Mouse (Mus musculus) lung, embryonic 15.5 days (tissue): ENCODE measurements around the gene Ssc5d. TPM values are rescaled to one million over a fixed set of nuclear protein-coding genes. Genes with fewer than 3 reads are reported as not detected.

Experiments
- ATAC-seq: fragments of 200-750 bp; cut with Nextera tagmentation; 2 replicates; pipeline ENCODE4 v1.8.0; 2017; ENCODE audit warnings: moderate number of reproducible peaks, borderline replicate concordance; ENCODE audit not compliant: low FRiP score, low TSS enrichment; ENCODE audit errors: extremely low read depth
- H3K27ac ChIP-seq: fragments of 300-500 bp; sonication (generic); 2 replicates; pipeline ENCODE4 v1.5.1; 2015; ENCODE audit warnings: moderate library complexity, mild to moderate bottlenecking, inconsistent platforms
- H3K27me3 ChIP-seq: fragments of 300-500 bp; sonication (generic); 2 replicates; pipeline ENCODE4 v1.6.1; 2015; ENCODE audit warnings: inconsistent platforms
- H3K36me3 ChIP-seq: fragments of 300-500 bp; sonication (generic); 2 replicates; pipeline ENCODE4 v1.6.1; 2015; ENCODE audit warnings: inconsistent platforms
- H3K4me1 ChIP-seq: fragments of 300-500 bp; sonication (generic); 2 replicates; pipeline ENCODE4 v1.6.1; 2015; ENCODE audit warnings: inconsistent platforms
- H3K4me2 ChIP-seq: fragments of 300-500 bp; sonication (generic); 2 replicates; pipeline ENCODE4 v1.6.1; 2015; ENCODE audit warnings: inconsistent platforms, mild to moderate bottlenecking, moderate library complexity
- H3K4me3 ChIP-seq: fragments of 300-500 bp; sonication (generic); 2 replicates; pipeline ENCODE4 v1.5.1; 2015; ENCODE audit warnings: mild to moderate bottlenecking, inconsistent platforms
- H3K9ac ChIP-seq: fragments of 300-500 bp; sonication (generic); 2 replicates; pipeline ENCODE4 v1.6.1; 2015; ENCODE audit warnings: inconsistent platforms
- H3K9me3 ChIP-seq: fragments of 300-500 bp; sonication (generic); 2 replicates; pipeline ENCODE4 v1.6.1; 2016; ENCODE audit warnings: inconsistent platforms
- WGBS: fragments of 180-500 bp; shearing (Covaris S2); methylation state at CpG from one replicate; pipeline ENCODE4 v1.1.7; 2015; 5-methylcytosine and 5-hydroxymethylcytosine counted together
- polyA plus RNA-seq: library from polyadenylated mRNA; unstranded; fragments of >200 nt; fragmentation: Nextera tagmentation; extraction: Ambion mirVana; gene quantifications from 2 replicates; pipeline ENCODE4 v1.2.1, GENCODE M21; 2015

The Ssc5d gene
- polyA plus RNA-seq, 1 experiment from 2014 or later, result 2.2 TPM

DNA sequence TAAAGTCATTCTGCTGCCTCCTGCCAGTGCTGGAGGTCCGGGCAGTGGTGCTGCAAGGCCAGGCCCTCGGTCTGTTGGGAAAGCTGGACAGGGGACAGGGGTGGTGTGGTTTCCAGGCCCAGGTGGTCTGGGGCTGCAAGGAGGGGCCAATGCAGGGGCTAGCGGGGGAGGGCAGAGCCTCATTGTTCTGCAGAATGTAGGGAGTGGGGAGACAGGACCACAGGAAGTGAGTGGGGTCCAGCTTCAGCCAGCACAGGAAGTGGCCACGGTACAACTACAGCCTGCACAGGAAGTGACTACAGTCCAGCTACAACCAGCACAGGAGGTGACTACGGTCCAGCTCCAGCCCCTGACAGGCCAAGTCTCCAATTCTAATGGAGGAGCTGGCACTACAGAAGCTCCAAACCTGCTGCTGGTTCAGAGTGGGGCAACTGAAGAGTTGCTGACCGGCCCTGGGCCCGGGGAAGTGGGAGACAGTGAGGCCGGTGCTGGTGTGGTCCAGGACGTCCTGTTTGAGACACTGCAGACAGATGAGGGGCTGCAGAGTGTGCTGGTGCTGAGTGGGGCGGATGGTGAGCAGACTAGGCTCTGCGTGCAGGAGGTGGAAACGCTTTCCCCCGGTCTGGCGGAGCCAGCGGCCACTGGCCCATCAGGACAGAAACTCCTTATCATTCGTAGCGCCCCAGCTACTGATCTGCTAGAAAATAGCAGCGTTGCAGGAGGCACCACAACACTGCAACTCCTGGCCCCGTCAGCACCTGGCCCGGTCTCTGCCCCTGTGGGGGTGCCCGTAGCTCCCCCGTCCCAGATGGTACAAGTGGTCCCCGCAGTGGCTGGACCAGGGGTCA, 4.4 kb upstream of the Ssc5d start:
- H3K4me3 ChIP-seq, result no peak overlapping the region
- ATAC-seq, result no peak
- H3K27ac ChIP-seq, result peak overlapping the region; percentile 70
- H3K4me1 ChIP-seq, result peaks cover 57% of the 10 kb centered on the region
- 54% methylated on average over 23 of the region's 23 CpGs for WGBS
- H3K9ac ChIP-seq, result no peak overlapping the region
- H3K36me3 ChIP-seq, result peaks cover 27% of the 10 kb centered on the region
- H3K4me2 ChIP-seq, result peak overlapping the region; percentile 12; the same call in 1 of the 2 replicates
- no peaks in the 10 kb centered on the region for H3K27me3 ChIP-seq
- H3K9me3 ChIP-seq, result no peaks in the 10 kb centered on the region

DNA sequence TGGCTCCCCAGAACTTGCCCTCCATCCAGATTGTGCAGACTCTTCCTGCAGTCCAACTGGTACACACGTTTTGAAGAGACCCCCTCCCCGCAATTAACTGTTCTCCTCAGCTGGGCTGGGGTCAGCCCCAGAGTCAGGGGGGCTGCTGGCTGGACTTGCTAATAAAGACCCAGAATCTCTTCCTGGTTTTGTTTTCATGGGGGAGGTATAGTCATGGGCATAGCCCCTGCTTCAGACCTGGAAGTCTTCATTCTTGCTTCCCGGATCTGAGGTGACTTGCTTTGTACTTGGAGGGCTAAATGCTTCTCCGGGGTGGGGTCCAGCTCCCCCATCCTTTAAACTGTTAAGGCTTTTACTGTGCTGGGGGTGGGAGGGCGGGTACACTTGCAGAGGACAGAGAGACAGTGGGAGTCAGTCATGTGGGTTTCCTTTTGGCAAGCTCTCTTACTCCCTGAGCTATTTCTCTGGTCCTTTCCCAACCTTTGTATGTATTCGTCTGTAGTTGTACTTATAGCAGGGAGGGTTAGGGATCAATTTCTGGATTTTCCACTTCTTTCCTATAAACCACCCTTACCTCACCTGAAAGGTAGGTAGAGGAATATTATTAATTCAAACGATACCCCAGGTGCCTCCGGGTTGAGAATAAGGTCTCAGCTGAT, 3.6 kb upstream of the Ssc5d start, which contains the start of gene Nat14:
TSS of gene Nat14 (plus strand) at position 205 of the 659 bp plus-strand sequence.
- peak within 1 kb of the TSS; percentile 70 for H3K27ac ChIP-seq
- no peak for ATAC-seq
- peak within 1 kb of the TSS; percentile 32 for H3K9ac ChIP-seq
- peaks cover 57% of the 10 kb centered on the region for H3K4me1 ChIP-seq
- 30% methylated on average over 8 of the region's 8 CpGs for WGBS
- peak within 1 kb of the TSS; percentile 30 for H3K4me3 ChIP-seq
- H3K9me3 ChIP-seq, result no peaks in the 10 kb centered on the region
- H3K27me3 ChIP-seq, result no peaks in the 10 kb centered on the region
- peaks cover 27% of the 10 kb centered on the region for H3K36me3 ChIP-seq
- H3K4me2 ChIP-seq, result peak within 1 kb of the TSS; percentile 65

DNA sequence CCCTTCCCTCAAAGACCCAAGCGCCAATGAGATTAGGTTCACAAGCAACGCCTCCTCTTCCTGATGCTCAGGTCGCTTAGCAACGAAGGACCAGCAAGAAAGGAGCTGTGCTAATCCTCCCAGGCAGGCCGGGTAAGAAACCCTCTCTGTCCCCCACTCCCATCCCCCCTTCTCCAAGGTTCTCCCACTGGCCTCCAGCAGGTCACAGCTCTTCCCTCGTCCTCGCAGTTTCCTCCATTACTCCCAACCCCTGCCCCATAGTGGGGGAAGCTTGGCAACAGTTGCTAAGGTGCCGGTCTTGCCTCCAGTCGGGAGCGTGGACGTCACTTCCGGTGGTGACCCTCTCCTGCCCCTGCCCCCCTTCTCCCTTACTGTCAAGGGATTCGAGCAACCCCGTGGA, 3.1 kb upstream of the Ssc5d start:
- Histone ChIP-seq H3K9ac (peak overlapping the region; percentile 32), H3K9me3 (no peaks in the 10 kb centered on the region)

GRCm38 (mm10) chr7:4922931-4923565, 2.5 kb upstream of the Ssc5d start:
- Histone ChIP-seq H3K27me3 (no peaks in the 10 kb centered on the region), H3K4me2 (peak overlapping the region; percentile 65), H3K4me1 (peaks cover 66% of the 10 kb centered on the region), H3K4me3 (peak overlapping the region; percentile 30), H3K36me3 (peaks cover 27% of the 10 kb centered on the region), H3K9ac (peak overlapping the region; percentile 32), H3K27ac (peak overlapping the region; percentile 92), H3K9me3 (no peaks in the 10 kb centered on the region)
- 1% methylated on average over 14 of the region's 14 CpGs for WGBS
- no peak for ATAC-seq

More for the DNA sequence above, 3.1 kb upstream of the Ssc5d start:
- 1% methylated on average over 14 of the region's 14 CpGs for WGBS
- H3K27me3 ChIP-seq, result no peaks in the 10 kb centered on the region
- no peak for ATAC-seq
- H3K4me2 ChIP-seq, result peak overlapping the region; percentile 65
- peak overlapping the region; percentile 30 for H3K4me3 ChIP-seq
- peaks cover 60% of the 10 kb centered on the region for H3K4me1 ChIP-seq
- peaks cover 27% of the 10 kb centered on the region for H3K36me3 ChIP-seq
- no peak overlapping the region for H3K27ac ChIP-seq

DNA sequence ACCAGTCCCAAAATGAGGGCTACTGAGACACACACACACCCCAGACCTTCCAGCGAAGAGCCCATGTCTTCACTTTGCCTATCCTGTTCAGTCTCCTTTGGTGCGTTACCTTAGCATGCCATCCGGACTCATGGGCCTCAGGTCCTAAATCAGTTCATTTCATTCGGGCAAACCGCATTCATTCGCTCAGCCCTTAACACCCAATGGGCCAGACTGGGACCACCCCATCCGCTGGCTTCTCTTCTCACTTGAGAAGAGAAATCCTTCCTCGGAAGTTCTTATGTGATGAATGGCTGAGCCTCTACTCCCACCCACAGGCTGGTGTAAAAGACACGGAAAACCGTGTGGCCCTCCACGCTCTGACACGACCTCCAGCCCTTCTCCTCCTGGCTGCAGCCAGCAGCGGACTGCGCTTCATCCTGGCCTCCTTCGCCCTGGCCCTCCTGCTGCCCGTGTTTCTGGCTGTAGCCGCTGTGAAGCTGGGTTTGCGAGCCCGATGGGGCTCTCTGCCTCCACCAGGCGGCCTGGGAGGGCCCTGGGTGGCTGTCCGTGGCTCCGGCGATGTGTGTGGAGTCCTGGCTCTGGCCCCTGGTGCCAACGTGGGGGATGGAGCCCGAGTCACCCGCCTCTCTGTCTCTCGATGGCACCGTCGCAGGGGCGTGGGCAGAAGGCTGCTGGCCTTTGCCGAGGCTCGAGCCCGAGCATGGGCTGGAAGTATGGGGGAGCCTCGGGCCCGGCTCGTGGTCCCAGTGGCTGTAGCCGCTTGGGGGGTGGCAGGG, 1.8 kb upstream of the Ssc5d start:
- ATAC-seq, result no peak
- Histone ChIP-seq H3K4me1 (peaks cover 66% of the 10 kb centered on the region), H3K4me2 (peak overlapping the region; percentile 65), H3K9me3 (no peaks in the 10 kb centered on the region), H3K36me3 (peaks cover 24% of the 10 kb centered on the region), H3K4me3 (peak overlapping the region; percentile 30), H3K27ac (peak overlapping the region; percentile 92), H3K9ac (peak overlapping the region; percentile 35), H3K27me3 (no peaks in the 10 kb centered on the region)
- 6% methylated on average over 37 of the region's 37 CpGs for WGBS

DNA sequence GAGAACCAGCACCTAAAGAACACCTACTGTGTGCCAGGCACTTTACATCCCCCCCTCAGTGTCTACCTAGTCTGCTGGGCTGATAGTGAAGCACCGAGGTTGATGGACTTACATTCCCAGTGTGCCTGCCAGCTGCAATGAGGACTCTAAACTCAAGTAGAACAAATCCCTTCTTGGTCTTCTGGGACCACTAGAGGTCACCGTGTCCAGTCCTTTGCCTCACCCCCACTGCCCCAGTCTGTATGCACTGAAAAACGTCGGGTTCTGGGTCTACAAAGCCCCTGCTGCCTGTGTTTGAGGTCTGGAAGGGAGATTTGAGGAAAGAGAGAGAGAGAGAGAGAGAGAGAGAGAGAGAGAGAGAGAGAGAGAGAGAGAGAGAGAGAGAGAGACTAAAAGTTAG, 1.1 kb upstream of the Ssc5d start:
- ATAC-seq, result peak; percentile 0; the same call in 1 of the 2 replicates
- 3% methylated on average over 4 of the region's 4 CpGs for WGBS
- 0 out of 2 replicates have a peak overlapping the region, but pooled peaks have one; percentile 35 for H3K9ac ChIP-seq
- no peaks in the 10 kb centered on the region for H3K9me3 ChIP-seq
- H3K4me3 ChIP-seq, result no peak overlapping the region
- H3K27ac ChIP-seq, result peak overlapping the region; percentile 92
- peaks cover 17% of the 10 kb centered on the region for H3K36me3 ChIP-seq
- H3K27me3 ChIP-seq, result no peaks in the 10 kb centered on the region
- H3K4me2 ChIP-seq, result peak overlapping the region; percentile 65
- peaks cover 66% of the 10 kb centered on the region for H3K4me1 ChIP-seq

DNA sequence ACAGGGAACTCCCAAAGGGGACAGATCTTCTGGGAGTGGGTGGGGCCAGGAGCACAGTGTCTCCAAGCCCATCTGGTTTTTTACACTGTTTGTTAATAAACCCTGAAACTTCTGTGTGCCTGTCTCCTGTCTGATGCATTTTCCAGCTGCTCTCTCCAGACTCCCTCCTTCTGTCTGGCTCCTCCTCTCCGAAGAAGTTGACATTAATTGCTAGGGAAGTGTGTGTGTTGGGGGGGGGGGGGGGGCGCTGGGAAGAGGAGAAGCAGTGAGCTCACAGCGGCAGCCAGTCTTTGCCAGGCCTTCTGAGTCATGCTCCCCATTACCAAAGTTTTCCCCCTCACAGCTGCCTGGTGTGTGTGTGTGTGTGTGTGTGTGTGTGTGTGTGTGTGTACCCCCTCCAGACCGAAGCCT, 689 bp upstream of the Ssc5d start:
- 5% methylated on average over 4 of the region's 4 CpGs for WGBS
- ATAC-seq, result peak; percentile 72
- H3K27me3 ChIP-seq, result no peaks in the 10 kb centered on the region
- H3K4me3 ChIP-seq, result no peak overlapping the region
- H3K27ac ChIP-seq, result peak overlapping the region; percentile 92
- H3K9me3 ChIP-seq, result no peaks in the 10 kb centered on the region
- H3K36me3 ChIP-seq, result peaks cover 13% of the 10 kb centered on the region
- H3K9ac ChIP-seq, result no peak overlapping the region
- H3K4me1 ChIP-seq, result peaks cover 66% of the 10 kb centered on the region
- H3K4me2 ChIP-seq, result peak overlapping the region; percentile 65

DNA sequence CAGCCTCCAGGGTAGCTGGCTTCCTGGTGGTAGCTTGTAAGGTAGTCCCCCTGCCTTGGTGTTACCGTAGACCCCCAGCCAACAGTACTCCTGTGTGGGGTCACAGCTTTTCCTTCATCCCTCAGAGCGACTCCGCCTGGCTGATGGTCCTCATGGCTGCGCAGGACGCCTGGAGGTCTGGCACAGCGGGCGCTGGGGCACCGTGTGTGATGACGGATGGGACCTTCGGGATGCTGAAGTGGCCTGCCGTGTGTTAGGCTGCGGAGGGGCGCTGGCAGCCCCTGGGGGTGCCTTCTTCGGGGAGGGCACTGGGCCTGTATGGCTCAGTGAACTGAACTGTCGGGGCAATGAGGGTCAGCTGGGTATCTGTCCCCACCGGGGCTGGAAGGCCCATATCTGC, 1.3 kb downstream of the Ssc5d start:
- no peaks in the 10 kb centered on the region for H3K9me3 ChIP-seq
- no peak overlapping the region for H3K4me2 ChIP-seq
- peaks cover 57% of the 10 kb centered on the region for H3K4me1 ChIP-seq
- ATAC-seq, result no peak
- 68% methylated on average over 16 of the region's 16 CpGs for WGBS
- H3K27ac ChIP-seq, result no peak overlapping the region
- H3K9ac ChIP-seq, result no peak overlapping the region
- no peaks in the 10 kb centered on the region for H3K27me3 ChIP-seq
- no peak overlapping the region for H3K4me3 ChIP-seq
- no peaks in the 10 kb centered on the region for H3K36me3 ChIP-seq

DNA sequence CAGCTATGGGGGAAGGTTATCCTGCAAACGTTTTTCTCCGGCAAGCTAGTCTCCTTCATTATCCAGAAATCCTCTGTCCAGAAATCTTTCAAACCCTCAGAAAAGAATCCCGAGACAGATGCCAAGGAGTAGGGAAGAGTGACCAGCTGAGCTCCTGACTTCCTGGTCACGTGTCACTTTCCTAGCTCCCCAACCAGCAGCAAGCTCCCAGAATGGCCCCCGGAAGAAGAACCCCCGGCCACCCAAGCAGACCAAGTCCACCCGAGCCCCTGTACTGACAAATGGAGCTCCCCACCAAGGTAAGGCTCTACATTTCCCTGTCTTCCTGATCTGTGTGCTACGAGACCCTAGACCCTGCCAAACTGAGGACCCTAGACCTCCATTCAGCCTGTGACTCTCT, 2.1 kb downstream of the Ssc5d start:
- Histone ChIP-seq H3K9ac (no peak overlapping the region; the same call in 1 of the 2 replicates), H3K4me1 (peaks cover 50% of the 10 kb centered on the region), H3K27ac (no peak overlapping the region), H3K36me3 (no peaks in the 10 kb centered on the region), H3K27me3 (no peaks in the 10 kb centered on the region), H3K4me3 (peak overlapping the region; percentile 17; the same call in 1 of the 2 replicates), H3K9me3 (no peaks in the 10 kb centered on the region), H3K4me2 (peak overlapping the region; percentile 37; the same call in 1 of the 2 replicates)
- no peak for ATAC-seq
- 43% methylated on average over 8 of the region's 8 CpGs for WGBS

- Histone ChIP-seq H3K4me3 (peak overlapping the region; percentile 17), H3K9ac (no peak overlapping the region), H3K4me2 (peak overlapping the region; percentile 37), H3K36me3 (no peaks in the 10 kb centered on the region), H3K4me1 (peaks cover 44% of the 10 kb centered on the region), H3K9me3 (no peaks in the 10 kb centered on the region), H3K27ac (no peak overlapping the region), H3K27me3 (no peaks in the 10 kb centered on the region)
- WGBS, result 44% methylated on average over 17 of the region's 17 CpGs
- ATAC-seq, result no peak
Observed at GRCm38 (mm10) chr7:4928323-4928722, 2.7 kb downstream of the Ssc5d start.

DNA sequence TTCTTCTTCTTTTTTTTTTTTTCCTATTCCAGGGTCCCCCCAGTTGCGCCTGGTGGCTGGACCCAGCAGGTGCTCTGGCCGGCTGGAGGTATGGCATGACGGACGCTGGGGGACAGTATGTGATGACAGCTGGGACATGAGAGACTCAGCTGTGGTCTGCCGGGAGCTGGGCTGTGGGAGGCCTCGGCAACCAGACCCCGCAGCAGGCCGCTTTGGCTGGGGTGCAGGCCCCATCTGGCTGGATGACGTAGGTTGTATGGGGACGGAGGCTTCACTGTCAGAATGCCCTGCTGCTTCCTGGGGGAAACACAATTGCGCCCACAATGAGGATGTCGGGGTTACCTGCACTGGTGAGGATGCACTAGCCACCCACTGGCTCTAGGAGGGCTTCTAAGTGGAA, 7.5 kb downstream of the Ssc5d start:
- H3K36me3 ChIP-seq, result no peaks in the 10 kb centered on the region
- no peak overlapping the region for H3K4me2 ChIP-seq
- H3K27ac ChIP-seq, result no peak overlapping the region
- 68% methylated on average over 12 of the region's 12 CpGs for WGBS
- H3K9ac ChIP-seq, result no peak overlapping the region
- H3K27me3 ChIP-seq, result no peaks in the 10 kb centered on the region
- no peak overlapping the region for H3K4me3 ChIP-seq
- H3K4me1 ChIP-seq, result no peaks in the 10 kb centered on the region
- no peaks in the 10 kb centered on the region for H3K9me3 ChIP-seq
- no peak for ATAC-seq
